Mouse (Mus musculus) liver, embryonic 14.5 days (tissue): ENCODE results near the gene Stac2.

ENCODE experiments used
- CTCF ChIP-seq: IDR thresholded peaks from 2 replicates; pipeline ENCODE4 v1.5.1; 2016; ENCODE audit warnings: antibody characterized with exemption, low read depth, control low read depth
- EP300 ChIP-seq: IDR thresholded peaks from 2 replicates; pipeline ENCODE4 v1.6.1; 2016; ENCODE audit warnings: antibody characterized with exemption, low read depth

GRCm38 (mm10) chr11:98088224-98088623 lies 35.0 kb upstream of the Stac2 start:
- TF ChIP-seq EP300: no peak
- TF ChIP-seq CTCF: no peak
